Mouse (Mus musculus) ES-E14 (cell line): ENCODE measurements around the gene Ptgdr2. TPM values are rescaled to one million over a fixed set of nuclear protein-coding genes. Genes with fewer than 3 reads are reported as not detected.

Source experiments
- DNase-seq: peaks from one replicate; pipeline ENCODE4 v3.0.0-alpha.2; 2013; ENCODE audit warnings: low read depth, low spot score
- H3K27ac ChIP-seq: 2 replicates; pipeline ENCODE4 v1.5.1; 2012; ENCODE audit warnings: low read depth, mild to moderate bottlenecking, low read length, moderate library complexity, mixed read lengths; ENCODE audit not compliant: poor library complexity, insufficient read depth, severe bottlenecking
- H3K36me3 ChIP-seq: 2 replicates; pipeline ENCODE4 v1.6.1; 2012; ENCODE audit warnings: mild to moderate bottlenecking, low read length, moderate library complexity, mixed read lengths; ENCODE audit not compliant: control insufficient read depth, poor library complexity, insufficient read depth, severe bottlenecking
- H3K4me1 ChIP-seq, 2 experiments: fragments of 150-350 bp in 1 of 2; sonication (generic) in 1 of 2; 2 replicates each; pipeline ENCODE4 v1.6.1; 2012; ENCODE audit warnings: low read length in 2 of 2, mild to moderate bottlenecking in 1 of 2, mixed read lengths in 1 of 2; ENCODE audit not compliant: control insufficient read depth in 2 of 2, insufficient read depth in 2 of 2, poor library complexity in 1 of 2
- H3K4me3 ChIP-seq, 2 experiments: fragments of 150-350 bp in 1 of 2; sonication (generic) in 1 of 2; 2 replicates each; pipeline ENCODE4 v1.5.1; 2012; ENCODE audit warnings: low read length in 2 of 2, low read depth in 1 of 2, mild to moderate bottlenecking in 1 of 2, mixed read lengths in 1 of 2; ENCODE audit not compliant: insufficient read depth in 1 of 2, poor library complexity in 1 of 2, severe bottlenecking in 1 of 2
- H3K9ac ChIP-seq: 2 replicates; pipeline ENCODE4 v1.6.1; 2012; ENCODE audit warnings: low read depth, mild to moderate bottlenecking, low read length, mixed read lengths; ENCODE audit not compliant: poor library complexity, insufficient read depth, severe bottlenecking
- H3K9me3 ChIP-seq: fragments of 150-350 bp; sonication (generic); 2 replicates; pipeline ENCODE4 v1.6.1; 2012; ENCODE audit warnings: low read depth, mild to moderate bottlenecking, low read length; ENCODE audit not compliant: control insufficient read depth, insufficient read depth
- CHD2 ChIP-seq: IDR thresholded peaks from 2 replicates; pipeline ENCODE4 v1.6.1; 2014; ENCODE audit warnings: mild to moderate bottlenecking, low read depth, low read length, inconsistent platforms
- HCFC1 ChIP-seq: IDR thresholded peaks from 2 replicates; pipeline ENCODE4 v1.6.1; 2012; ENCODE audit warnings: low read length, inconsistent platforms, borderline replicate concordance; ENCODE audit not compliant: insufficient read depth
- MAFK ChIP-seq: IDR thresholded peaks from 2 replicates; pipeline ENCODE4 v1.6.1; 2014; ENCODE audit warnings: mild to moderate bottlenecking, low read depth, low read length, inconsistent platforms; ENCODE audit not compliant: insufficient read depth
- ZC3H11A ChIP-seq: IDR thresholded peaks from 2 replicates; pipeline ENCODE4 v1.6.1; 2012; ENCODE audit warnings: low read depth, mild to moderate bottlenecking, inconsistent platforms, low read length, borderline replicate concordance
- ZNF384 ChIP-seq: IDR thresholded peaks from 2 replicates; pipeline ENCODE4 v1.6.1; 2012; ENCODE audit warnings: low read depth, low read length, inconsistent platforms
- in situ Hi-C, 2 experiments: fragments of 600-800 bp; cut with MboI; formaldehyde crosslinking; loops; one replicate each; pipeline ENCODE4 v1.15.1; 2025; ENCODE audit warnings: low sequenced_read_pairs in 2 of 2, inconsistent platforms in 1 of 2; ENCODE audit not compliant: unreplicated experiment in 2 of 2
- total RNA-seq: library from RNA; depleted of rRNA; stranded (reverse); fragments of 300-350 nt; gene quantifications from 2 replicates; pipeline ENCODE4 v1.2.3, GENCODE M21; 2012

Gene Ptgdr2
- total RNA-seq, 1 experiment = 0.67 TPM

GRCm38 (mm10) chr19:10904927-10905727 lies 31.8 kb upstream of the Ptgdr2 start:
- TF ChIP-seq ZC3H11A (no peak), ZNF384 (no peak), MAFK (no peak), CHD2 (no peak), HCFC1 (no peak)
- no peaks in the 10 kb centered on the region for H3K4me1 ChIP-seq
- no peaks in the 10 kb centered on the region for H3K9me3 ChIP-seq
- no peak for DNase-seq
- H3K4me3 ChIP-seq = no peak overlapping the region
- H3K36me3 ChIP-seq = peaks cover 61% of the 10 kb centered on the region
- no peak overlapping the region for H3K27ac ChIP-seq
- in situ Hi-C loops = no loop called here
- no peak overlapping the region for H3K9ac ChIP-seq

- TF ChIP-seq CHD2 = no peak
- TF ChIP-seq ZNF384 = no peak
- no peak for TF ChIP-seq MAFK
- TF ChIP-seq HCFC1 = no peak
- no peak for TF ChIP-seq ZC3H11A
- Histone ChIP-seq H3K9ac (no peak overlapping the region), H3K27ac (no peak overlapping the region), H3K9me3 (no peaks in the 10 kb centered on the region), H3K36me3 (peaks cover 55% of the 10 kb centered on the region), H3K4me1 (no peaks in the 10 kb centered on the region), H3K4me3 (no peak overlapping the region)
- in situ Hi-C loops = no loop called here
- no peak for DNase-seq
Observed at GRCm38 (mm10) chr19:10905728-10906000, 31.3 kb upstream of the Ptgdr2 start.

- no peak for TF ChIP-seq CHD2
- 0 out of 2 replicates have a peak, but pooled peaks have one; percentile 11 for TF ChIP-seq ZC3H11A
- no peak for TF ChIP-seq MAFK
- TF ChIP-seq ZNF384 = no peak
- no peaks in the 10 kb centered on the region for H3K4me1 ChIP-seq
- H3K36me3 ChIP-seq = peaks cover 37% of the 10 kb centered on the region
- H3K9ac ChIP-seq = no peak overlapping the region
- H3K4me3 ChIP-seq = no peak overlapping the region
- H3K27ac ChIP-seq = no peak overlapping the region
- H3K9me3 ChIP-seq = no peaks in the 10 kb centered on the region
- in situ Hi-C loops = no loop called here
- DNase-seq = peak; percentile 39
Observed at GRCm38 (mm10) chr19:10907891-10908290, 29.1 kb upstream of the Ptgdr2 start.

GRCm38 (mm10) chr19:10909087-10909721 lies 27.8 kb upstream of the Ptgdr2 start:
- TF ChIP-seq HCFC1 (no peak), ZC3H11A (no peak), ZNF384 (no peak), CHD2 (no peak), MAFK (no peak)
- Histone ChIP-seq H3K36me3 (peaks cover 26% of the 10 kb centered on the region), H3K4me3 (no peak overlapping the region), H3K9ac (no peak overlapping the region), H3K4me1 (no peaks in the 10 kb centered on the region), H3K27ac (no peak overlapping the region), H3K9me3 (no peaks in the 10 kb centered on the region)
- no peak for DNase-seq
- in situ Hi-C loops = no loop called here
